Mouse (Mus musculus) G1E (cell line): ENCODE measurements around the gene Gm5678.

ENCODE experiments used
- CTCF ChIP-seq: IDR thresholded peaks from 2 replicates; pipeline ENCODE4 v1.5.1; 2012; ENCODE audit warnings: low read depth, low read length, inconsistent platforms, mixed read lengths
- GATA1 ChIP-seq: IDR thresholded peaks from 2 replicates; pipeline ENCODE4 v1.6.1; 2012; ENCODE audit warnings: borderline replicate concordance, low read length, inconsistent platforms, mixed read lengths
- POLR2AphosphoS5 ChIP-seq: IDR thresholded peaks from 2 replicates; pipeline ENCODE4 v1.6.1; 2012; ENCODE audit warnings: low read depth, low read length, inconsistent platforms; ENCODE audit not compliant: insufficient replicate concordance
- TAL1 ChIP-seq: conservative IDR thresholded peaks from 2 replicates; pipeline ENCODE4 v1.6.1; 2012; ENCODE audit warnings: low read depth, low read length, inconsistent platforms, mixed read lengths

- TF ChIP-seq CTCF (no peak), TAL1 (no peak), GATA1 (no peak), POLR2AphosphoS5 (no peak)
Measured at GRCm38 (mm10) chr16:93626745-93627144, 1.2 kb upstream of the Gm5678 start.
